Mouse (Mus musculus) small intestine, adult 2 months (tissue): ENCODE measurements around the gene Rapgefl1.

Source experiments
- CTCF ChIP-seq: fragments of 200-500 bp; IDR thresholded peaks from 2 replicates; pipeline ENCODE4 v1.5.1; 2012; ENCODE audit warnings: low read depth, mild to moderate bottlenecking, control low read depth, inconsistent platforms, low read length, moderate library complexity, mixed read lengths; ENCODE audit not compliant: insufficient replicate concordance, insufficient read length; ENCODE audit errors: extremely low read depth
- POLR2A ChIP-seq: fragments of 200-500 bp; IDR thresholded peaks from 2 replicates; pipeline ENCODE4 v1.6.1; 2012; ENCODE audit warnings: low read depth, mild to moderate bottlenecking, control low read depth, inconsistent platforms, low read length, moderate library complexity

- no peak for TF ChIP-seq POLR2A
- TF ChIP-seq CTCF: peak; percentile 46; the same call in 1 of the 2 replicates
These were observed 48.9 kb upstream of the Rapgefl1 start for GRCm38 (mm10) chr11:98787691-98788090.
